Mouse (Mus musculus) lung, postnatal 0 days (tissue): ENCODE results near the gene Map3k14. TPM values are rescaled to one million over a fixed set of nuclear protein-coding genes. Genes with fewer than 3 reads are reported as not detected.
A peak's percentile ranks its signal among the peaks of the same experiment; 100 is the strongest.

Experiments
- ATAC-seq: fragments of 200-750 bp; cut with Nextera tagmentation; 2 replicates; pipeline ENCODE4 v1.8.0; 2017; ENCODE audit warnings: moderate library complexity
- DNase-seq: peaks from one replicate; pipeline ENCODE4 v3.0.0-alpha.2; 2016; ENCODE audit warnings: low spot score
- H3K27ac ChIP-seq: fragments of 300-500 bp; sonication (generic); 2 replicates; pipeline ENCODE4 v1.5.1; 2014; ENCODE audit warnings: antibody characterized with exemption, mild to moderate bottlenecking, low read length, mixed read lengths
- H3K27me3 ChIP-seq: fragments of 300-500 bp; sonication (generic); replicated peaks from 2 replicates; pipeline ENCODE4 v1.6.1; 2014; ENCODE audit warnings: low read length, mixed read lengths; ENCODE audit not compliant: insufficient read depth
- H3K36me3 ChIP-seq: fragments of 300-500 bp; sonication (generic); 2 replicates; pipeline ENCODE4 v1.6.1; 2014; ENCODE audit warnings: low read length, mixed read lengths; ENCODE audit not compliant: insufficient read depth
- H3K4me1 ChIP-seq: fragments of 300-500 bp; sonication (generic); 2 replicates; pipeline ENCODE4 v1.6.1; 2014; ENCODE audit warnings: antibody characterized with exemption, low read depth, low read length, mixed read lengths; ENCODE audit not compliant: insufficient read depth
- H3K4me2 ChIP-seq: fragments of 300-500 bp; sonication (generic); replicated peaks from 2 replicates; pipeline ENCODE4 v1.6.1; 2014; ENCODE audit warnings: low read depth, mild to moderate bottlenecking, low read length, moderate library complexity, mixed read lengths
- H3K4me3 ChIP-seq: fragments of 300-500 bp; sonication (generic); 2 replicates; pipeline ENCODE4 v1.5.1; 2014; ENCODE audit warnings: low read depth, low read length
- H3K9ac ChIP-seq: fragments of 300-500 bp; sonication (generic); replicated peaks from 2 replicates; pipeline ENCODE4 v1.6.1; 2014; ENCODE audit warnings: low read depth, mild to moderate bottlenecking
- H3K9me3 ChIP-seq: fragments of 300-500 bp; sonication (generic); 2 replicates; pipeline ENCODE4 v1.6.1; 2016; ENCODE audit warnings: low read length, mixed read lengths
- CTCF ChIP-seq: IDR thresholded peaks from 2 replicates; pipeline ENCODE4 v1.5.1; 2016; ENCODE audit warnings: antibody characterized with exemption, mild to moderate bottlenecking
- EP300 ChIP-seq: IDR thresholded peaks from 2 replicates; pipeline ENCODE4 v1.6.1; 2016; ENCODE audit warnings: antibody characterized with exemption, mild to moderate bottlenecking, control low read depth
- WGBS: fragments of 180-500 bp; shearing (Covaris S2); extraction: QIAGEN DNeasy Blood & Tissue Kit; methylation state at CpG from one replicate; pipeline ENCODE4 v1.1.7; 2014; 5-methylcytosine and 5-hydroxymethylcytosine counted together
- polyA plus RNA-seq: library from polyadenylated mRNA; unstranded; fragments of >200 nt; fragmentation: Nextera tagmentation; extraction: Ambion mirVana; gene quantifications from 2 replicates; pipeline ENCODE4 v1.2.1, GENCODE M21; 2015

Gene Map3k14
- polyA plus RNA-seq, 1 experiment from 2014 or later, result 2.6 TPM

DNA sequence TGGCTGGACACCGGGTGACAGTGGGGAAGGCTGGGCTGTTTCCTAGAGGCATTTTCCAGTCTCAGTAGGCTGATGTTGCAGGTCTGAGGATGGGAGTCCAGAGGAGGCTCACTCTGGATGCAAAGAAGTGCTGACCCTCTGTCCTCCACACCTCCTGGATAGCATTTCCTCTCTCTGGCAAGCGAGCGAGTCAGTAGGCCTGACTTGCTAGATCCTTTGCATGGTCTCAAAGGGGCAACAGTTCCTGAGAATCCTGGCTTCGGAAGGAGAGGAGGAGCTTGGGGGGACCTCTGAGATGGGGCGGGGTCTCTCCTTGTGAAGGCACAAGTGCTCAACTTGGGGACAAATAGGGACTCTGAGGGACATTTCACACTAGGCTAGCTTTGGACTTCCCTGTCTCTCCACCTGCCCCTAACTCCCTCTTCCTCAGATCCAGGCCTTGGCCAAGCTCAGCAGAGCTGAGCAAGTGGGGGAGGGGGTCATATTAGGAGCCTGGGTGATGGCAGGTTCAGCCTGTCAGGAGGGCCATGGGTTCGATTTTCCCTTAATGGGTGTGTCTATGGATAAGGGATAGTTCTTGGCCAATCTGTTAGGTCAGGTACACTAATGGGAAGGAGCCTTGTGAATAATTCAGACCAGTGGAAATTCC lies 94.8 kb downstream of the Map3k14 start:
- H3K4me3 ChIP-seq, result no peak overlapping the region

GRCm38 (mm10) chr11:103171703-103172391 lies 95.4 kb downstream of the Map3k14 start:
- DNase-seq (no peak), ATAC-seq (no peak)
- Histone ChIP-seq H3K9me3 (no peaks in the 10 kb centered on the region), H3K27ac (0 out of 2 replicates have a peak overlapping the region, but pooled peaks have one; percentile 14), H3K4me3 (peak overlapping the region; percentile 53), H3K4me1 (0 out of 2 replicates have a peak, but pooled peaks cover 2% of the 10 kb centered on the region), H3K36me3 (no peaks in the 10 kb centered on the region), H3K27me3 (peaks cover 19% of the 10 kb centered on the region), H3K4me2 (peak overlapping the region; percentile 95; the same call in 1 of the 2 replicates), H3K9ac (no peak overlapping the region)
- 53% methylated on average over 9 of the region's 9 CpGs for WGBS
- no peak for TF ChIP-seq CTCF
- no peak for TF ChIP-seq EP300

More for the DNA sequence above, 94.8 kb downstream of the Map3k14 start:
- Histone ChIP-seq H3K36me3 (no peaks in the 10 kb centered on the region), H3K4me2 (peak overlapping the region; percentile 14; the same call in 1 of the 2 replicates), H3K27me3 (peaks cover 19% of the 10 kb centered on the region), H3K4me1 (0 out of 2 replicates have a peak, but pooled peaks cover 2% of the 10 kb centered on the region), H3K27ac (no peak overlapping the region), H3K9ac (no peak overlapping the region), H3K9me3 (no peaks in the 10 kb centered on the region)
- no peak for TF ChIP-seq CTCF
- no peak for TF ChIP-seq EP300
- WGBS, result 70% methylated on average over 6 of the region's 6 CpGs
- no peak for ATAC-seq
- no peak for DNase-seq

- no peak for TF ChIP-seq CTCF
- TF ChIP-seq EP300, result no peak
- H3K4me3 ChIP-seq, result peak overlapping the region; percentile 53
- WGBS, result 4% methylated on average over 23 of the region's 23 CpGs
- 0 out of 2 replicates have a peak overlapping the region, but pooled peaks have one; percentile 14 for H3K27ac ChIP-seq
- peaks cover 19% of the 10 kb centered on the region for H3K27me3 ChIP-seq
- H3K9me3 ChIP-seq, result no peaks in the 10 kb centered on the region
- DNase-seq (no peak), ATAC-seq (no peak)
- H3K4me1 ChIP-seq, result 0 out of 2 replicates have a peak, but pooled peaks cover 2% of the 10 kb centered on the region
- H3K36me3 ChIP-seq, result no peaks in the 10 kb centered on the region
- H3K9ac ChIP-seq, result peak overlapping the region; percentile 34; the same call in 1 of the 2 replicates
- H3K4me2 ChIP-seq, result peak overlapping the region; percentile 95
Measured at GRCm38 (mm10) chr11:103171286-103171620, 96.0 kb downstream of the Map3k14 start.

- ATAC-seq, result peak; percentile 27; the same call in 1 of the 2 replicates
- Histone ChIP-seq H3K9ac (peak within 1 kb of the TSS; percentile 34; the same call in 1 of the 2 replicates), H3K4me1 (0 out of 2 replicates have a peak, but pooled peaks cover 2% of the 10 kb centered on the region), H3K36me3 (no peaks in the 10 kb centered on the region), H3K4me3 (peak within 1 kb of the TSS; percentile 53), H3K27me3 (peaks cover 19% of the 10 kb centered on the region), H3K4me2 (peak within 1 kb of the TSS; percentile 95), H3K27ac (peak within 1 kb of the TSS; percentile 14; the same call in 1 of the 2 replicates), H3K9me3 (no peaks in the 10 kb centered on the region)
- TF ChIP-seq EP300 (no peak), CTCF (no peak)
- 3% methylated on average over 50 of the region's 84 CpGs for WGBS
- peak; percentile 45 for DNase-seq
Measured at GRCm38 (mm10) chr11:103170494-103171285, 96.6 kb downstream of the Map3k14 start, which contains the start of gene Fmnl1. Gene Fmnl1 (plus strand): TSS chr11:103171107.

GRCm38 (mm10) chr11:103170111-103170493 lies 97.2 kb downstream of the Map3k14 start:
- 0 out of 2 replicates have a peak, but pooled peaks cover 2% of the 10 kb centered on the region for H3K4me1 ChIP-seq
- 41% methylated on average over 3 of the region's 3 CpGs for WGBS
- peak overlapping the region; percentile 53; the same call in 1 of the 2 replicates for H3K4me3 ChIP-seq
- no peak overlapping the region for H3K9ac ChIP-seq
- TF ChIP-seq EP300 (no peak), CTCF (no peak)
- H3K4me2 ChIP-seq, result peak overlapping the region; percentile 95
- no peaks in the 10 kb centered on the region for H3K9me3 ChIP-seq
- H3K36me3 ChIP-seq, result no peaks in the 10 kb centered on the region
- DNase-seq, result no peak
- H3K27me3 ChIP-seq, result peaks cover 19% of the 10 kb centered on the region
- H3K27ac ChIP-seq, result no peak overlapping the region
- no peak for ATAC-seq

Other genes starting within 250 kb of the Map3k14 start
- 50.5 and 52.1 TPM in 2 replicates for gene Nmt1, start 239.3 kb downstream of the Map3k14 start, polyA plus RNA-seq
- 43.5 and 51.1 TPM in 2 replicates for gene Dcakd, start 239.1 kb downstream of the Map3k14 start, polyA plus RNA-seq
- 3.7 and 3.8 TPM in 2 replicates for gene Plcd3, start 165.8 kb downstream of the Map3k14 start, polyA plus RNA-seq
- gene Acbd4, start 165.8 kb downstream of the Map3k14 start, polyA plus RNA-seq, result 28.8 and 34.5 TPM in 2 replicates
- gene Hexim1, start 151.2 kb downstream of the Map3k14 start, polyA plus RNA-seq, result 6.5 TPM in 2 replicates
- 6.2 and 7.1 TPM in 2 replicates for gene Hexim2, start 135.0 kb downstream of the Map3k14 start, polyA plus RNA-seq
- 4.1 and 4.9 TPM in 2 replicates for gene Fmnl1, start 96.4 kb downstream of the Map3k14 start, polyA plus RNA-seq
- 0.38 and 0.44 TPM in 2 replicates for gene 1700023F06Rik, start 58.9 kb downstream of the Map3k14 start, polyA plus RNA-seq
- gene Spata32, start 49.0 kb downstream of the Map3k14 start, polyA plus RNA-seq, result not detected in 2 replicates
- 18.5 and 20.0 TPM in 2 replicates for gene Arhgap27, start 96.2 kb upstream of the Map3k14 start, polyA plus RNA-seq
- 8.1 and 9.4 TPM in 2 replicates for gene Plekhm1, start 145.2 kb upstream of the Map3k14 start, polyA plus RNA-seq
- not detected in 2 replicates for gene Lrrc37a, start 237.1 kb upstream of the Map3k14 start, polyA plus RNA-seq